Mouse (Mus musculus) heart, adult 2 months (tissue): ENCODE measurements around the gene Lmod1.

Experiments used
- CTCF ChIP-seq: fragments of 200-600 bp; IDR thresholded peaks from 2 replicates; pipeline ENCODE4 v1.8.1; 2022; ENCODE audit warnings: antibody characterized with exemption, mild to moderate bottlenecking, moderate library complexity
- EP300 ChIP-seq: fragments of 200-500 bp; IDR thresholded peaks from 2 replicates; pipeline ENCODE4 v1.6.1; 2011; ENCODE audit warnings: low read depth, low read length, control low read depth; ENCODE audit not compliant: insufficient read depth
- POLR2A ChIP-seq: fragments of 200-500 bp; IDR thresholded peaks from 2 replicates; pipeline ENCODE4 v1.6.1; 2011; ENCODE audit warnings: mild to moderate bottlenecking, low read depth, low read length, control low read depth; ENCODE audit not compliant: insufficient read depth

GRCm38 (mm10) chr1:135369415-135369814 is 44.8 kb downstream of the Lmod1 start:
- TF ChIP-seq EP300 = no peak
- no peak for TF ChIP-seq POLR2A
- no peak for TF ChIP-seq CTCF
